Mouse (Mus musculus): Measurements from ENCODE around the gene Riok2.

DNA sequence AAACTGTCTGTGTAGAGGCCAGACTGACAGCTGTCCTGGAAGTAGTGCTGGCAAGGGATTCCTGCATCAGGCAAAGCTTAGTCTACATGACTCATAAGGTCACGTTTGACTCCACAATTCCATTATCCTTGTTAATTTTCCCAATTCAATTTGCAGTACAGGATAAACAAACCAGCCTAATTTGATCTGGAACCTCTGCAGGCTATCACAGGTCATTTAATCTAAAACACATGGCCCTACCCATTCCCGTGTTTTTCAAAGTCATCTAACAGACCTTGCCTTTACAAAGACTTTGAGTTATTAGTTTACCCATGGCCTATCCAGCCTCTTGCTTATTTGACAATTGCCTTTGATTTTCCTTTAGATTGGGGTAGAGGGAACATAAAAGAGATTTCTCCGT, 51.8 kb downstream of the Riok2 start:
- TF ChIP-seq POLR2A (IDR thresholded peaks at IDR 0.05; ENCODE audit: insufficient read depth, low read depth, low read length) (no peak), CTCF (IDR thresholded peaks at IDR 0.05; ENCODE audit: insufficient read depth, low read depth, low read length) (no peak)

Measured in olfactory bulb, adult 2 months (tissue).